Mouse (Mus musculus): ENCODE data around the gene Fam71a. TPM values are rescaled to one million over a fixed set of nuclear protein-coding genes. Genes with fewer than 3 reads are reported as not detected.

Fam71a gene
- total RNA-seq (2017): 0.10 and 0.91 TPM in 2 replicates

GRCm38 (mm10) chr1:191164717-191165116 is at the start of gene Fam71a:
TSS of gene Fam71a (minus strand) at chr1:191164817.
- ATAC-seq (replicated peaks; ENCODE audit: low read depth, poor library complexity, severe bottlenecking): no peak

- no peak for ATAC-seq (replicated peaks; ENCODE audit: low read depth, poor library complexity, severe bottlenecking)
Measured at GRCm38 (mm10) chr1:191211096-191211495, 46.5 kb upstream of the Fam71a start.

GRCm38 (mm10) chr1:191205791-191206190 is 41.2 kb upstream of the Fam71a start:
- 0 out of 2 replicates have a peak, but pooled peaks have one; percentile 24 for ATAC-seq (replicated peaks; ENCODE audit: low read depth, poor library complexity, severe bottlenecking)

DNA sequence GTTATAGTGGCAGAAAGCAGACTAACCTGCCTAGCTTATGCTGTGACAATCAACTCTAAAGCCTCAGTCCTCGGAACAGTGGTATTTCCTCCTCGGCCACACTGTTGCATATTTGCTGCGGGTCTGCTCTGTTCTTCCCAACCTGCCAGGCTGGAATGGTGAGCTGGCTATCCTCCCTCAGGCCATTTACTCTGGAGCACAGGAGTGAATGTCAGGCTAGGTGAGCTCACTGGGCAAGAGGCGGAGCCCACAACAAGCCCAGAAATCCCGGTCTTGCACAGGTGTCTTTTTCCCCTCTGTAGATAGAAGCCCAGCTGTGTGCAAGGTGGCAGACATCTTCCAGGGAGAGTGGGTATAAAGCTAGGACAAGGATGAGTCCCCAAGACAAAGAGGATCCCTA is 40.3 kb upstream of the Fam71a start:
- ATAC-seq (replicated peaks; ENCODE audit: low read depth, poor library complexity, severe bottlenecking): no peak

DNA sequence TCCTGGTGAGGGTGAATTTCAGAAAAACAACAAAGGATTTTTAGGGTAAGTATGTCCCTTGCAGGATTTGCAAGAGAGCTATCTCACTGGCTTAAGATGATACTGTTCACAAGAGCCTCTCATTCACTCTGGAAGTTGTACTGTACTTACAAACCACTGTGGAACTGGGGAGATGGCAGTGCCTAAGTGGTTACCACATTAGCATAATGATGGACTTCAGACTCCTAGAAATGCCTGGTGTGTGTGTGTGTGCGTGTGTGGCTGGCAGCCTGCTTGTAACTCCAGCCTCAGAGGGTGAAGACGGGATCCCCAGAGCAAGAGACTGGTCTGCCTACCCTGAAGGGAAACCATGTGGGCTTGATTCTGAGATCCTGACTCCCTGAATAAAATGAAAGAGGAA is 38.9 kb upstream of the Fam71a start:
- ATAC-seq (replicated peaks; ENCODE audit: low read depth, poor library complexity, severe bottlenecking): no peak

DNA sequence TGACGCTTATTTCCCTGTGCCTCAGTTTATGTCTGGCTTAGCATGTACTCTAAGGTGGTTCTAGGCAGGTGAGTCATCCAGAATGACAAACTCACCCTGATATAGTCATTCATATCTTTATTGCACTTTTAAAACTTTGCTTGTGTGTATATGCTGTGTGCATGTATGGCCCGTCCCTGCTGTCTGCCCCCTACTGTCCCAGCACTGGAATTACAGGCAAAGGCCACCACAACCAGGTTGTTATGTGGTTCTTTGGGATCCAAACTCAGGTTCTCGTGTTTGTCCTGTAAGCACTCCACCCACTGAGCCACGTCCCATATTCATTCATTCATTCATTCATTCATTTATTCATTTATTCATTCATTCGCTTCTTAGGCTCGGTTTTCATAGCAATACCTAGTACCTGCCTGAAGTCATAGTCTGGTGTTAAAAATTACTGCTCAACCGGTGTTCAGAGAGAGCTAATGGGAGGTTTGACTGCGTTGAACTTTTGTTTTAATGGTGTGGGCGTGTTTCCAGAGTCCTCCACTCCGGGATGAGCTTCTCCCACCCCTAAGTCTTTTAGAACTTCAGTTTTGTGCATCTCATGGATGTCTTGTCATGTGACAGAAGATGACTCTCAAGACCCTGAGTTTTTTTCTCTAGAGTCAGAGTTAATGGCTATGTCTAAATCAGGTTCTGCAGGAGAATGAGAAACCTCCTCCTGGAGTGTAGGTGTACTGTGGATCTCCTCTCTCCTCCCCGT is 37.8 kb upstream of the Fam71a start:
- ATAC-seq (replicated peaks; ENCODE audit: low read depth, poor library complexity, severe bottlenecking): no peak

DNA sequence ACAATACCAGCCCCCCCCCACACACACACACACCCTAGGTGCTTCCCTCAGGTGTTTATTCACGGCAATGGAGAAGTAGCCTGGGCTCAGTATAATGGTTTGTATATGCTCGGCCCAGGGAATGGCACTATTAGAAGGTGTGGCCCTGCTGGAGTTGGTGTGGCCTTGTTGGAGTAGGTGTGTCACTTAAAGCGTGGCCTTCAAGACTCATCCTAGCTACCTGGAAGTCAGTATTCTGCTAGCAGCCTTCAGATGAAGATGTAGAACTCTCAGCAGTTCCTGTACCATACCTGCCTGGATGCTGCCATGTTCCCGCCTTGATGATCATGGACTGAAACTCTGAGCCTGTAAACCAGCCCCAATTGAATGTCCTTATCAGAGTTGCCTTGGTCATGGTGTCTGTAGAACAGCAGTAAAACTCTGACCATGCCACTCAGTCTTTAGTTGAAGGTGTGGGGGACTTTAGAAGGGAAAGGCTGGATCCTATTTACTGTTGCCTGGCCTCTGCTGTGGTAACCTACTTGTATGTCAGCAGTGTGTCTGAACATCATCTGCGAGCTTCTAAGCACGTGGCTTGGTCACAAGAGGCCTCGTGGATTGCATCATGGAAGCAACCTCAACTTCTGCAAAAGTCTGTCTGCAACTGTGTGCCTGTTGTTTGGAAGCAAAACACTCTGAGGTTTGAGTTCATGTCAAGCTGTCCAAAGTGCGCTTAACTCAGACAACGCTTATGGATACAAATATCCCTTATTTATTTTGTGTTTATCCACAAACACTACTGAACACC is 36.4 kb upstream of the Fam71a start:
- ATAC-seq (replicated peaks; ENCODE audit: low read depth, poor library complexity, severe bottlenecking): peak; percentile 83

DNA sequence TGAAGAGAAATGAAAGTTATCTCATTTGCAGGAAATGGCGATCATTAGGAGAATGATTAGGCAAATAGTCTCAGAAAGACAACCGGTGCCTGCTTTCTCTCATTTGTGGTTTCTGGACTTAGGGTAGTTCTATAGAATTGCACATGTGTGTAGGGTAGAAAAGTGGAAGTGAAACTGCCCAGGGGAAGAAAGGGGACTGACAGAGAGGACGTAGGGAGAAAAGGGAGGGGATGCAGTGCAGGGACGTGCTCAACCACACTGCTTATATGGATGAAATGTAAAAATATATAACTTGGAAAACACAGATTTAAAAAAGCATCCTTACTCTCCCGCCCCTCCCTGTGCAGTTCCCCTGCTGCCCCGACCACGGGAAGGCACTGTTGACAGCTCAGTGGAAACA is 33.3 kb upstream of the Fam71a start:
- ATAC-seq (replicated peaks; ENCODE audit: low read depth, poor library complexity, severe bottlenecking): peak; percentile 73

DNA sequence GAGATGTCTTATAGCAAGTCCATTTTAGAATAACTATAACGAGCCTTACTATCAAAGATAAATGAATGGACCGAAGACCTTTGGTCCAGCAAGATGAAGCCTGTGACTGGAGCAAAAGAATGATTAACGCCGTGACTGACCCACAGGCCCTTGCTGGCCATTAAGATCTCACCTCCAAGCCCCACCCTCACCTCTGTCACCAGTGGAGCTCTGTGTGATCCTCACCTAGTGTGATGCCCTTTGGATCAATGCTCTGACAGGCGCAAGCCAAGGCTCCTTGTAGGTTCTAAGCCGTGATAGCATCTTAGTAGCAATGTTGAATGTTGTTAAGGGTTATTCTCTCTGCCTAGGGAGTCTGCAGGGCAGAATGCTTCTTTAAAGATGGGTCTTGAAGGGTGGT is 31.4 kb upstream of the Fam71a start:
- no peak for ATAC-seq (replicated peaks; ENCODE audit: low read depth, poor library complexity, severe bottlenecking)

DNA sequence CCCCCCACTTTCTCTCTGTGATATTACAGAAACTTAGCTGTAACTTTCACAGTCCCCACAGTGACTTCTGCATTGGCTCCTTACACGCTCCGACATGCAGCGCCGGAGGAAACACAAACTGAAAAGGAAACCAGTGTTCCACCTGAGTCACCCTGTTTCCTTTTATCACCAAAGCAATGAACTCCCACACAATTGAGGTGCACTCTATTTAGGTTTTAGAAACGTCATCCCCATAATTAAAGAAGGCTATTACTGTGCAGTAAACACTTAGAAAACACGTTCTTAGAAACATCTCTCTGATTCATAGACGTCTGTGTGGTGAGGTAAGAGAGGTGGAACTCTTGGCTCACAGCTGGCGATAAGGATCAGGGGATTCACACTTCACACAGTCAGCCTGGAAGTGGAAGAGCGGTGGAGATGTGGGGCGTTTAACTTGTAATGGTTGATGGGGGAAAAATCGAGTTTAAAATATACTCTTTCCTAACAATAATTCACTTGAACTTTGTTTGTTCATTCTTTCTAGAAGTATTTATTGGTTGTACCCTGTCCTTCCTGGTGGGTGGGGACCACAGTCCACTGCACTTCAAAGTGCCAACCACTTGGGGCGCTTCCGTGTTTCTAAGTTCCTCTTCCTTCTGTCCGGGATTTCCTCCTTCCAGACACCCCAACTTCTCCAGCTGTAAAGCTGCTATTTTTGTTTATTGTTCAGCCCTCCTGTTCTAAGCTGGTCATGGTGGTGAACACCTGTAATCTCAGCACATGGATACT is 29.2 kb upstream of the Fam71a start:
- peak; percentile 72 for ATAC-seq (replicated peaks; ENCODE audit: low read depth, poor library complexity, severe bottlenecking)

GRCm38 (mm10) chr1:191192751-191193150 is 28.1 kb upstream of the Fam71a start:
- no peak for ATAC-seq (replicated peaks; ENCODE audit: low read depth, poor library complexity, severe bottlenecking)

DNA sequence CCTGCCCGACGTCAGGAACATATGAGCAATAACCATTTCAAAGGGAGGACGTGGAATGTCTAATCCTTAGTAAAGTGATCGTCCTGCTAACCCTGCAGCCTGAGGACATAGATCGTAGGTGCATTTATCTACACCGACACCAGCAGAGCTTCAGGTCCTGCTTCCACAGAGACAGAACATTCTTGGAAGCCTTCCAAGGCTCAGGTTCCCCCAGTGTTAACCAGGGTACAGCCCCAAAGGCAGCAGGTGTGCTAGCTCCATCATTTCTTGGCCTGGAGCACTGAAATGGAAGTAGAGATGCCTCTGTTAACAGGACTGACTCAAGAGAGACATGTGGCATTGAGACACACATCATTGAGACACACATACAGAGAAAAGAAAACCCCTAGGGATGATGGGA is 27.6 kb upstream of the Fam71a start:
- no peak for ATAC-seq (replicated peaks; ENCODE audit: low read depth, poor library complexity, severe bottlenecking)

DNA sequence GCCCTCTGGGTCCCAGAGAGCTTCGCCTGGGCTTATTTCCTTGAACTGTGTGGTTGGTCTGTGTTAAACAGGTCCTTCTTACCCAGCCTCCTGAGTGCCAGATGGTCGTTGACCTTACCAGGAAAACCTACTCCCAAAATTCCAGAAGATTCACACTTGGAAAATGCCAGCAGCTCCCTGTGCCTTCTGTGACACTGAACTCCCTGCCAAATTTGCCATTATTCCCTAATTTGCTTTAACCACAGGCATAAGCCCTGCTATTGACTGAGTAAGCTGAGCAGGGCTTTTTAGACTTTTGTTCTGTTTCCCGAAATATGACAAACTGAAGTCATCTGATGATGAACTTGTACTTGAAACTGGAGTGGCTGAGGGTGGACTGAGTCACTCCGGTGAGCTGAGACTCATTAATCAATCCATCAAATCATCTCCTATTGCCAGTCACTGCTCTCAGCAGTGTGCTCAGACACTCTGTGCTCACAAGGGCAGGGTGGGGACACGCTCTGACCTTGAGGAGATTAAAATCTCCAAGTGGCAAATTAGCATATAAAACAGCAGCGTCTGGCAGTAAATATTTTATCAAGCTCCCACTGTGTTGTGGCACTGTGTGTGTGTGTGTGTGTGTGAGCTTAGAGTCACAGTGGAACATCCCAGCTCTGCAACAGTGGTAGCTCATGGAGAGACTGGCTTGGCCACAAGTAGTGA is 25.2 kb upstream of the Fam71a start:
- no peak for ATAC-seq (replicated peaks; ENCODE audit: low read depth, poor library complexity, severe bottlenecking)

- no peak for ATAC-seq (replicated peaks; ENCODE audit: low read depth, poor library complexity, severe bottlenecking)
Measured at GRCm38 (mm10) chr1:191186386-191186770, 21.8 kb upstream of the Fam71a start.

GRCm38 (mm10) chr1:191185761-191186385 is 21.3 kb upstream of the Fam71a start:
- no peak for ATAC-seq (replicated peaks; ENCODE audit: low read depth, poor library complexity, severe bottlenecking)

DNA sequence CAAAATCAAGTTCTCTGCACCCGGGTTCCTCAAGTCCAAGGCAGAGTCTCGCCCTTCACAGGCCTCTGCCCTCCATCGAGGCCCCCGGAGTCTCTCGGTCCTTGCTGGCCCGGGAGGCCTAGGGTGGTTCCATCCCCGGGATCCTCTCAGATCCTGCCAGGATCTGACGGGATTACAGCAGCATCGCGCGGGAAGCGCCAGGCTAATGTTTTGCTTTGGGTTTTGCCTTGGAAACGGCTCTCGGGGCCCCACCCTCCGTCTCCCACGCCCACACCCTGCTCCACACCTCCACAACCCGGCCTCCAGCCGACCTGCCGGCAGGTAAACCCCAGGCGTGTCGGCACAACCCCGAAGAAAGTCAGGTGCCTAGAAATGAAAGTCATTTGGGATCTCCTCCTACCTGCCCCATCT is 20.2 kb upstream of the Fam71a start:
- ATAC-seq (replicated peaks; ENCODE audit: low read depth, poor library complexity, severe bottlenecking): no peak

DNA sequence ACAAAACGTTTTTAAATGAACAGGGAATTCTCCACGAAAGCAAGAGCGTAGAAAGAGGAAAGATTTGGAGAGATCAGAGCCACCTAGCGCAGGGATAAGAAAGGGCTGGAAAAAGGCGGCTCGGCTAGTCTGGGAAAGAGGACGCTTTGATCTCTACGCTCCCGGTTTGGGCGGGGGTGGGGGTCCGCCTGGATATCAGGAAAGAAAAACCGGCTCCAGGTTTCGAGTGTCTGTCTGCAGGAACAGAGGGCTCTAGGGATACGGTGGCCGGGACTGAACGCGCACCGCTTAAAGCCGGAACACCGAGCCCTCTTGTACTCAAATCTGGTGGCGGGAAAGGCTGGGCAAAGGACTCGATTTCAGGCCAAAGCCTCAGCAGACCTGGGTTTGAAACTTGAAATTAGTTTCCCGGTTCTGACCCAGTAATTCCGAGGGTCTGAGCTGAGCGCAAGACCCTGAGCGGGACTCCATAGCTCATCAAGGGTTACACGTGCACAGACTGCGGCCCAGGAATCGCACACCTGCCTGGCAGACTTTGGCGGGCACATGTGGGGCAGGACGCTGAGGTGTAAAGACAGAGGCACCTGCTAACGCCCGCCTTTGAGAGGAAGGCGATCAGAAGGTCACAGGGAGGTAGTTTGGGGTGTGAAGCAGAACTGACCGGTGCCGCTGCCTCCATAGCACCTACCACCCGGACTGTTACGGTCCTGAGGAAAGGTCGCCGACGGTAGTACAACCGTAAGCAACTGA is 19.6 kb upstream of the Fam71a start:
- ATAC-seq (replicated peaks; ENCODE audit: low read depth, poor library complexity, severe bottlenecking): no peak

DNA sequence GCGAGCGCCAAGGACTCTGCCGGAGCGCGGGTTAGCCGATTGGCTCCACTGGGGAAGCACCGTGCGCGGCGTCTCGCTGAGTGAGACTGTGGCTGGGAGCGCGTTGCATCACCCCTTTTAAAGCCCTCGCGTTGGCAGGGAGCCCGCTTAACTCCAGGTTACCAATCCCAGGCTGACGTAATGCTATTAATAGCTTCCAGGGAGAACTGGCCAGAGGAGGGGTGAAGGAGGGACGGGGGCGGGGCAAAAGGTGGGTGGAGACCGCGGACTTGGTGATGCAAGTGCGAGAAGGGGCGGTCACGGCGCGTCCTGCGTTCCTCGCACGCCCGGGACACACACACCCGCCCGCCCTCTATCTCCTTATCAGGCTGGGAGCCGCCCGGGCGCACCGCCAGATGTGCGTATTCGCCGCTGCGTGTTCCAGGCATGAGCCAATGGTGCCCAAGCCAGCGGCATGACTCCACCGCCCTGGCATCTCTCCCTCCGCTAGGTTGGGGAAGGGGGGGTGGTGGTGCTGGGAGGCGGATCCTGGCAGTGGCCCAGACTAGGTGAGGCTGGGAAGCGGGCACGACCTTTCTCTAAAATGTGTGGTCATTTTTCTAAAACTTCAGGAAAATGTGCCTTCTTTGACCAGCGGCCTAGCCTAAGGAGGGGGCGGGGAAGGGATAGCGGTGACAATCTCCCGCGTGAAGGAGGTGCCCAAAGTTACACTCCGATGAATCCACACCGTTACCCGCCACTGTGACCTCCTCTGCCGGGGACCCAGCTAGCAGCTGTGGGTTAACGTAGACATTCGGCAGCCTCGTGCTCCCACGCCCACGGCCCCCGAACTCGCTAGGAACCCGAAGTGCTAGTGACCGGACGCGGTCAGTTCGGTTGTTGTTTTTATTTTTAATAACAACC is 18.8 kb upstream of the Fam71a start:
- ATAC-seq (replicated peaks; ENCODE audit: low read depth, poor library complexity, severe bottlenecking): peak; percentile 66
